Mouse (Mus musculus) midbrain, postnatal 0 days (tissue): ENCODE measurements around the gene Ccng2. TPM values are rescaled to one million over a fixed set of nuclear protein-coding genes. Genes with fewer than 3 reads are reported as not detected.

Experiments used
- ATAC-seq: fragments of 200-750 bp; cut with Nextera tagmentation; 2 replicates; pipeline ENCODE4 v1.8.0; 2017; ENCODE audit warnings: moderate number of reproducible peaks, mild to moderate bottlenecking, moderate TSS enrichment, moderate library complexity; ENCODE audit not compliant: low FRiP score
- DNase-seq: peaks from one replicate; pipeline ENCODE4 v3.0.0-alpha.2; 2015; ENCODE audit warnings: low spot score
- H3K27ac ChIP-seq: fragments of 300-500 bp; sonication (generic); 2 replicates; pipeline ENCODE4 v1.5.1; 2014; ENCODE audit warnings: low read depth, mild to moderate bottlenecking, low read length, mixed read lengths
- H3K27me3 ChIP-seq: fragments of 300-500 bp; sonication (generic); 2 replicates; pipeline ENCODE4 v1.6.1; 2014; ENCODE audit warnings: low read length, control low read depth, mixed read lengths; ENCODE audit not compliant: insufficient read depth
- H3K36me3 ChIP-seq: fragments of 300-500 bp; sonication (generic); 2 replicates; pipeline ENCODE4 v1.6.1; 2014; ENCODE audit warnings: low read length, control low read depth, mixed read lengths; ENCODE audit not compliant: insufficient read depth
- H3K4me1 ChIP-seq: fragments of 300-500 bp; sonication (generic); 2 replicates; pipeline ENCODE4 v1.6.1; 2014; ENCODE audit warnings: mild to moderate bottlenecking, control low read depth, antibody characterized with exemption, low read length, mixed read lengths; ENCODE audit not compliant: insufficient read depth
- H3K4me2 ChIP-seq: fragments of 300-500 bp; sonication (generic); 2 replicates; pipeline ENCODE4 v1.6.1; 2014; ENCODE audit warnings: low read depth, mild to moderate bottlenecking, low read length, mixed read lengths; ENCODE audit not compliant: poor library complexity, severe bottlenecking
- H3K4me3 ChIP-seq: fragments of 300-500 bp; sonication (generic); 2 replicates; pipeline ENCODE4 v1.5.1; 2014; ENCODE audit warnings: low read depth, mild to moderate bottlenecking, low read length, moderate library complexity
- H3K9ac ChIP-seq: fragments of 300-500 bp; sonication (generic); replicated peaks from 2 replicates; pipeline ENCODE4 v1.6.1; 2014; ENCODE audit warnings: mild to moderate bottlenecking, low read length, moderate library complexity, mixed read lengths; ENCODE audit not compliant: poor library complexity, severe bottlenecking
- H3K9me3 ChIP-seq: fragments of 300-500 bp; sonication (generic); 2 replicates; pipeline ENCODE4 v1.6.1; 2016; ENCODE audit warnings: low read length, control low read depth
- CTCF ChIP-seq: IDR thresholded peaks from 2 replicates; pipeline ENCODE4 v1.5.1; 2016; ENCODE audit warnings: antibody characterized with exemption, mild to moderate bottlenecking
- WGBS: fragments of 180-500 bp; shearing (Covaris S2); extraction: QIAGEN DNeasy Blood & Tissue Kit; methylation state at CpG from one replicate; pipeline ENCODE4 v1.1.7; 2014; 5-methylcytosine and 5-hydroxymethylcytosine counted together
- polyA plus RNA-seq: library from polyadenylated mRNA; unstranded; fragments of >200 nt; fragmentation: Nextera tagmentation; extraction: Ambion mirVana; gene quantifications from 2 replicates; pipeline ENCODE4 v1.2.1, GENCODE M21; 2015
- total RNA-seq: library from RNA; depleted of rRNA; stranded (reverse); fragments of >200 nt; gene quantifications from 2 replicates; pipeline ENCODE4 v1.2.3, GENCODE M21; 2014

The Ccng2 gene
- total and polyA plus RNA-seq, 2 experiments from 2014 or later: 23.5 to 38.2 TPM

GRCm38 (mm10) chr5:93239590-93240544, 27.2 kb upstream of the Ccng2 start:
- H3K9me3 ChIP-seq: no peaks in the 10 kb centered on the region
- H3K36me3 ChIP-seq: no peaks in the 10 kb centered on the region
- ATAC-seq: no peak
- DNase-seq: no peak
- H3K9ac ChIP-seq: no peak overlapping the region
- no peak overlapping the region for H3K27ac ChIP-seq
- 83% methylated on average over 8 of the region's 8 CpGs for WGBS
- H3K27me3 ChIP-seq: no peaks in the 10 kb centered on the region
- no peak overlapping the region for H3K4me3 ChIP-seq
- no peak overlapping the region for H3K4me2 ChIP-seq
- no peak for TF ChIP-seq CTCF
- H3K4me1 ChIP-seq: no peaks in the 10 kb centered on the region

- Histone ChIP-seq H3K4me2 (no peak overlapping the region), H3K27me3 (no peaks in the 10 kb centered on the region), H3K9me3 (no peaks in the 10 kb centered on the region), H3K4me1 (no peaks in the 10 kb centered on the region), H3K27ac (no peak overlapping the region), H3K4me3 (no peak overlapping the region), H3K9ac (no peak overlapping the region), H3K36me3 (no peaks in the 10 kb centered on the region)
- DNase-seq: no peak
- 74% methylated on average over 2 of the region's 2 CpGs for WGBS
- ATAC-seq: no peak
- no peak for TF ChIP-seq CTCF
Measured at GRCm38 (mm10) chr5:93245280-93245679, 21.8 kb upstream of the Ccng2 start.

GRCm38 (mm10) chr5:93249940-93250578, 17.0 kb upstream of the Ccng2 start:
- no peak overlapping the region for H3K9ac ChIP-seq
- ATAC-seq: no peak
- no peaks in the 10 kb centered on the region for H3K36me3 ChIP-seq
- H3K9me3 ChIP-seq: no peaks in the 10 kb centered on the region; the same call in 1 of the 2 replicates
- H3K27me3 ChIP-seq: no peaks in the 10 kb centered on the region
- H3K4me1 ChIP-seq: no peaks in the 10 kb centered on the region
- no peak overlapping the region for H3K4me3 ChIP-seq
- WGBS: 82% methylated on average over 6 of the region's 6 CpGs
- TF ChIP-seq CTCF: no peak
- no peak overlapping the region for H3K27ac ChIP-seq
- DNase-seq: no peak
- H3K4me2 ChIP-seq: no peak overlapping the region

GRCm38 (mm10) chr5:93251001-93251760, 15.9 kb upstream of the Ccng2 start:
- Histone ChIP-seq H3K4me1 (no peaks in the 10 kb centered on the region), H3K36me3 (no peaks in the 10 kb centered on the region), H3K4me3 (no peak overlapping the region), H3K27me3 (no peaks in the 10 kb centered on the region), H3K27ac (no peak overlapping the region), H3K9me3 (no peaks in the 10 kb centered on the region; the same call in 1 of the 2 replicates), H3K4me2 (no peak overlapping the region), H3K9ac (no peak overlapping the region)
- WGBS: 89% methylated on average over 12 of the region's 12 CpGs
- DNase-seq: no peak
- ATAC-seq: no peak
- no peak for TF ChIP-seq CTCF

GRCm38 (mm10) chr5:93255759-93256265, 11.2 kb upstream of the Ccng2 start:
- DNase-seq (no peak), ATAC-seq (no peak)
- no peak overlapping the region for H3K27ac ChIP-seq
- no peaks in the 10 kb centered on the region for H3K27me3 ChIP-seq
- no peak overlapping the region for H3K4me2 ChIP-seq
- WGBS: 81% methylated on average over 5 of the region's 5 CpGs
- H3K9ac ChIP-seq: no peak overlapping the region
- no peaks in the 10 kb centered on the region; the same call in 1 of the 2 replicates for H3K9me3 ChIP-seq
- no peaks in the 10 kb centered on the region for H3K36me3 ChIP-seq
- TF ChIP-seq CTCF: no peak
- no peak overlapping the region for H3K4me3 ChIP-seq
- no peaks in the 10 kb centered on the region for H3K4me1 ChIP-seq
